Mouse (Mus musculus): Measurements from ENCODE around the gene Abcc12. TPM values are rescaled to one million over a fixed set of nuclear protein-coding genes. Genes with fewer than 3 reads are reported as not detected.

Abcc12 gene
- total and polyA plus RNA-seq, 3 experiments: 0.10 TPM; not detected in 2

DNA sequence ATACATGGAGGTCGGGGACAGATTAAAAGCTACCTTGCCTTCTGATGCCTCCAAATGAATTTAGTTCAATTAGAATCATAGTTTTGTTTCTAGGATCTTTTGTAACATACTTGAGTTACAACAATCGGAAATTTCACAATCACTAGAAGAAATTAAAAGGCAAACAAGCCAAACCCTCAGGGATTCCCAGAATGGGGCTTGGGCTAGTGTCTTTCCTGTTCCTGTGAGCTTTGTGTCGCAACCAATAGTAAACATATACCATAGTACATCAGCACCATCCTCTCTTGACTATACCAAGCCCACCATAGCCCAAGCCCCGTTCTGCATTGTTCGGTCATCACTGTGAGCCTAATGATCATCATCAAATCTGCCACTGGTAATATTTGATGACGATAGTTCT, 18.8 kb upstream of the Abcc12 start:
- Histone ChIP-seq H3K27me3 (ENCODE audit: control insufficient read depth, insufficient read depth, low read length) (0 out of 2 replicates have a peak, but pooled peaks cover 2% of the 10 kb centered on the region), H3K4me3 (no peak overlapping the region), H3K9ac (ENCODE audit: low read depth, low read length) (no peak overlapping the region), H3K27ac (no peak overlapping the region), H3K79me2 (replicated peaks; ENCODE audit: control insufficient read depth, insufficient read depth, low read length) (no peaks in the 10 kb centered on the region), H3K36me3 (ENCODE audit: control insufficient read depth, insufficient read depth, low read length) (no peaks in the 10 kb centered on the region), H3K4me1 (ENCODE audit: control insufficient read depth, insufficient read depth, low read length) (no peaks in the 10 kb centered on the region)
- DNase-seq: no peak
- 85% methylated on average over 6 of the region's 6 CpGs for WGBS
- no peak for TF ChIP-seq EP300 (IDR thresholded peaks at IDR 0.05; ENCODE audit: insufficient read depth, low read depth, low read length)
- TF ChIP-seq POLR2A (IDR thresholded peaks at IDR 0.05; ENCODE audit: insufficient read depth, low read depth, low read length): no peak
- no peak for TF ChIP-seq CTCF (IDR thresholded peaks at IDR 0.05)
- intact Hi-C loops (cut with DNase I): no loop called here

DNA sequence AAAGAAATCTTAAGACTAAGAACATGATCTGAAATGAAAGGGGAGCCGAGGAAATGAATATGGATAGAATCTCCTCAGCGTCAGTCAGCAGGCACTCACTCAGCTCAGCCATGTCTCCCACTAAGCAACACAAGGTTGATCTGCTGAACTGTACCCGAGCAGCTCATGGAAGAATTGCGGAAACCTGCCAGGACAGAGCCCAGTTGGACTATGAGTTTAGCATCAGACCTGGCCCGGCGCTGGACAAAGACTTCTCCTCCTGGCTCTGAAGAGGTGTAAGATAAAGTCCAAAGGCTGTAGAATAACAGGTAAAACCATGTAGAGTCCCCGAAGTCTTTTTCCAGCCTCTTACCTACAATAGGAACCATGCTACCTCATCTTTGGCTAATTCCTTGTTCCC, 17.2 kb upstream of the Abcc12 start:
- no peak for TF ChIP-seq EP300 (IDR thresholded peaks at IDR 0.05; ENCODE audit: insufficient read depth, low read depth, low read length)
- no peak for TF ChIP-seq POLR2A (IDR thresholded peaks at IDR 0.05; ENCODE audit: insufficient read depth, low read depth, low read length)
- TF ChIP-seq CTCF (IDR thresholded peaks at IDR 0.05): no peak
- Histone ChIP-seq H3K4me3 (no peak overlapping the region), H3K79me2 (replicated peaks; ENCODE audit: control insufficient read depth, insufficient read depth, low read length) (no peaks in the 10 kb centered on the region), H3K27me3 (ENCODE audit: control insufficient read depth, insufficient read depth, low read length) (0 out of 2 replicates have a peak, but pooled peaks cover 2% of the 10 kb centered on the region), H3K4me1 (ENCODE audit: control insufficient read depth, insufficient read depth, low read length) (no peaks in the 10 kb centered on the region), H3K36me3 (ENCODE audit: control insufficient read depth, insufficient read depth, low read length) (no peaks in the 10 kb centered on the region), H3K9ac (ENCODE audit: low read depth, low read length) (no peak overlapping the region), H3K27ac (no peak overlapping the region)
- no peak for DNase-seq
- WGBS: 85% methylated on average over 7 of the region's 7 CpGs
- intact Hi-C loops (cut with DNase I): no loop called here

DNA sequence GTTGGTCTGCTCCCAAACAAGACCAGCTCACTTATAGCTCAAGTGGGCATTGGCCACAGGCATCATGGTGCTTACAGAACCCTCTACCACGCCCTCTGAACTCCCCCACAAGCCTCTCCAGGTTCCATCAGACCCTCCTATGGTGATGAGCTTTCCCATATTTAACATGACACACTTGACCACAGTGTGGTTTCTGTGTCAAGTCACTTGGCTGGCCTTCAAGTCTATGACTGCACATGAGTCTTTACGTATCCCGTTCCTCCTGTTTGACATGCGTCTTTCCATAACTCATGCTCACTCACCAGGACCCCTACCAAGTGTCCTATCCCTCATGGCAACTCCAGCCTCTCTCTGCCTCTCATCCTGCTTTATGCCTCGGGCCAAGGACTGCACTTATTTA, 15.2 kb upstream of the Abcc12 start:
- intact Hi-C loops (cut with DNase I): no loop called here
- H3K27me3 ChIP-seq (ENCODE audit: control insufficient read depth, insufficient read depth, low read length): 0 out of 2 replicates have a peak, but pooled peaks cover 2% of the 10 kb centered on the region
- H3K9ac ChIP-seq (ENCODE audit: low read depth, low read length): no peak overlapping the region
- WGBS: 72% methylated on average over 5 of the region's 5 CpGs
- H3K27ac ChIP-seq: no peak overlapping the region
- no peaks in the 10 kb centered on the region for H3K4me1 ChIP-seq (ENCODE audit: control insufficient read depth, insufficient read depth, low read length)
- no peaks in the 10 kb centered on the region for H3K79me2 ChIP-seq (replicated peaks; ENCODE audit: control insufficient read depth, insufficient read depth, low read length)
- TF ChIP-seq CTCF (IDR thresholded peaks at IDR 0.05) (no peak), EP300 (IDR thresholded peaks at IDR 0.05; ENCODE audit: insufficient read depth, low read depth, low read length) (no peak), POLR2A (IDR thresholded peaks at IDR 0.05; ENCODE audit: insufficient read depth, low read depth, low read length) (no peak)
- DNase-seq: no peak
- H3K36me3 ChIP-seq (ENCODE audit: control insufficient read depth, insufficient read depth, low read length): no peaks in the 10 kb centered on the region
- no peak overlapping the region for H3K4me3 ChIP-seq

DNA sequence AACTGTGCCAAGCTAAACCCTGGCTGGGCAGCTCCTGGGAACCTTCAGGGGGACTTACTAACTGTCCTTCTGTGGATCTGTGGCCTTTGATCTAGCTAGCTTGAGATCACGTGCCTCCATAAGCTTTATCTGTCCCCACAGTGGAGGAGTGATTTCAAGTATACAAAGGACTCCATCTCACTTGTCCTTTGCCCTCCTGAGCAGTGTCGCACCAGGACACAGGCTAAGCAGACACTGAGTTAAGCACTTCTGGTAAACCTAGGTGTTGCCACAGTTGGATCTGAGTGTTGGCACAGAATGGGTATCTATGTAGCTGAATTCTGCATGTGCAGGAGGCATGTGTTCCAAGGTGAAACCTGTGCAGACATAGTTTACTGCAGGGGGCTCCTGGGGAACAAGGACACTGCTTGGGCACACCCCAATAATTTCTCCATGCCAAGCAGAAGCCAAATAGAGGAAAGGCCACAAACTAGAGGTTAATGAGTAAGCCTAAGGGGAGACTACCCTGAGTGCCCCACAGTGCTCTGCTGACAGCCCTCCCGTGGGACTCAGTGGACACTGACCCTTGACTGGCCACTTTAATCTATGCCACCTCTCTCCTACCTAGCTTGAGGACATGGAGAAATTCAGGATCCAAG, 13.8 kb upstream of the Abcc12 start:
- H3K27me3 ChIP-seq (ENCODE audit: control insufficient read depth, insufficient read depth, low read length): no peaks in the 10 kb centered on the region
- no peak for TF ChIP-seq POLR2A (IDR thresholded peaks at IDR 0.05; ENCODE audit: insufficient read depth, low read depth, low read length)
- no peak for TF ChIP-seq CTCF (IDR thresholded peaks at IDR 0.05)
- no peak for TF ChIP-seq EP300 (IDR thresholded peaks at IDR 0.05; ENCODE audit: insufficient read depth, low read depth, low read length)
- H3K36me3 ChIP-seq (ENCODE audit: control insufficient read depth, insufficient read depth, low read length): no peaks in the 10 kb centered on the region
- intact Hi-C loops (cut with DNase I): no loop called here
- DNase-seq: no peak
- no peak overlapping the region for H3K4me3 ChIP-seq
- H3K4me1 ChIP-seq (ENCODE audit: control insufficient read depth, insufficient read depth, low read length): no peaks in the 10 kb centered on the region
- H3K9ac ChIP-seq (ENCODE audit: low read depth, low read length): no peak overlapping the region
- WGBS: 65% methylated on average over 3 of the region's 3 CpGs
- no peak overlapping the region for H3K27ac ChIP-seq
- H3K79me2 ChIP-seq (replicated peaks; ENCODE audit: control insufficient read depth, insufficient read depth, low read length): no peaks in the 10 kb centered on the region

DNA sequence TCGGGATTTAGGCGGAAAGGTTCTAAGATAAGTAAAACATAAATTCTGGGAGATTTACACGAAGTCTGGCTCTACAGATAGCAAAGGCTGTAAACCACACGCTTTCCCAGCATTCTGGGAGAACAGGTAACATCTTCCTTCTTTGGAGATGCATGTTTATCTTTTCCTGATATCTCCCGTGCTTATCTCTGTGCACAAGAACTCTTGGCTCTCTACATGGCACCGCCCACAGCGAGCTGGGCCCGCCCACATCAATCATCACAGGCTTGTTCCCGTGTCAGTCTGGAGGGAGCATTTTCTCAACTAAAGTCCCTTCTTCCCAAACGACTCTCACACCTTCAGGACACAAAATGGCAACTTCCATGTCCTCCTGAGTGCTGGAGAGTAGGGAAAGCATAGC, 12.6 kb upstream of the Abcc12 start:
- Histone ChIP-seq H3K4me3 (no peak overlapping the region), H3K9ac (ENCODE audit: low read depth, low read length) (no peak overlapping the region), H3K27ac (no peak overlapping the region), H3K4me1 (ENCODE audit: control insufficient read depth, insufficient read depth, low read length) (no peaks in the 10 kb centered on the region), H3K27me3 (ENCODE audit: control insufficient read depth, insufficient read depth, low read length) (no peaks in the 10 kb centered on the region), H3K79me2 (replicated peaks; ENCODE audit: control insufficient read depth, insufficient read depth, low read length) (no peaks in the 10 kb centered on the region), H3K36me3 (ENCODE audit: control insufficient read depth, insufficient read depth, low read length) (no peaks in the 10 kb centered on the region)
- no peak for TF ChIP-seq CTCF (IDR thresholded peaks at IDR 0.05)
- TF ChIP-seq EP300 (IDR thresholded peaks at IDR 0.05; ENCODE audit: insufficient read depth, low read depth, low read length): no peak
- TF ChIP-seq POLR2A (IDR thresholded peaks at IDR 0.05; ENCODE audit: insufficient read depth, low read depth, low read length): no peak
- DNase-seq: no peak
- intact Hi-C loops (cut with DNase I): no loop called here
- WGBS: 54% methylated on average over 10 of the region's 10 CpGs

DNA sequence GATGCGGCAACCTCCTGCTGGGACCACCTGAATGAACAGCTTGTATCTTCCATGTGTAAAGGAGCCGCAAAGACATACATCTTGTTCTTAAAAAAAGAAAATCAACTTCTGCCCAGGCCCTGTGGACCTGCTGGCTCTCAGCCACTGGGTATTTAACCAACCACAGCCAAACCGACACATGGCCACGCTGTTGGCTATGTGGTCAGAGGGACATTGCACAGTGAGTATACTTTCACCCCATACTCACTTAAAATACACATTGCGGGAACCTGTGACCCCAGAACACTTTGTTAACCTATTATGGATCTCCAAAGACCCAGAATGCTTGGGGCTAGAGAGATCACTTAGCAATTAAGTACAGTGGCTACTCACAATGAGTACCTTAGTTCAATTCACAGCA, 7.9 kb upstream of the Abcc12 start:
- no peak for DNase-seq
- 93% methylated on average over 5 of the region's 5 CpGs for WGBS
- Histone ChIP-seq H3K9ac (ENCODE audit: low read depth, low read length) (no peak overlapping the region), H3K27me3 (ENCODE audit: control insufficient read depth, insufficient read depth, low read length) (no peaks in the 10 kb centered on the region), H3K27ac (no peak overlapping the region), H3K36me3 (ENCODE audit: control insufficient read depth, insufficient read depth, low read length) (no peaks in the 10 kb centered on the region), H3K4me3 (no peak overlapping the region), H3K4me1 (ENCODE audit: control insufficient read depth, insufficient read depth, low read length) (peaks cover 1% of the 10 kb centered on the region; the same call in 1 of the 2 replicates), H3K79me2 (replicated peaks; ENCODE audit: control insufficient read depth, insufficient read depth, low read length) (no peaks in the 10 kb centered on the region)
- TF ChIP-seq POLR2A (IDR thresholded peaks at IDR 0.05; ENCODE audit: insufficient read depth, low read depth, low read length) (no peak), CTCF (IDR thresholded peaks at IDR 0.05) (no peak), EP300 (IDR thresholded peaks at IDR 0.05; ENCODE audit: insufficient read depth, low read depth, low read length) (no peak)
- intact Hi-C loops (cut with DNase I): loop anchor here (5.0 to 10.0 kb wide), 4 partner anchors 254 to 1134 kb away; no protein-coding TSS in a partner anchor

Measured in heart, adult 2 months (tissue).